Mouse (Mus musculus): Measurements from ENCODE around the gene Nnat.
"Not testable (repeated sequence)": the region's sequence is repeated elsewhere in the genome, so short reads cannot be mapped to it uniquely, and the experiment has no call there.

Nnat gene

DNA sequence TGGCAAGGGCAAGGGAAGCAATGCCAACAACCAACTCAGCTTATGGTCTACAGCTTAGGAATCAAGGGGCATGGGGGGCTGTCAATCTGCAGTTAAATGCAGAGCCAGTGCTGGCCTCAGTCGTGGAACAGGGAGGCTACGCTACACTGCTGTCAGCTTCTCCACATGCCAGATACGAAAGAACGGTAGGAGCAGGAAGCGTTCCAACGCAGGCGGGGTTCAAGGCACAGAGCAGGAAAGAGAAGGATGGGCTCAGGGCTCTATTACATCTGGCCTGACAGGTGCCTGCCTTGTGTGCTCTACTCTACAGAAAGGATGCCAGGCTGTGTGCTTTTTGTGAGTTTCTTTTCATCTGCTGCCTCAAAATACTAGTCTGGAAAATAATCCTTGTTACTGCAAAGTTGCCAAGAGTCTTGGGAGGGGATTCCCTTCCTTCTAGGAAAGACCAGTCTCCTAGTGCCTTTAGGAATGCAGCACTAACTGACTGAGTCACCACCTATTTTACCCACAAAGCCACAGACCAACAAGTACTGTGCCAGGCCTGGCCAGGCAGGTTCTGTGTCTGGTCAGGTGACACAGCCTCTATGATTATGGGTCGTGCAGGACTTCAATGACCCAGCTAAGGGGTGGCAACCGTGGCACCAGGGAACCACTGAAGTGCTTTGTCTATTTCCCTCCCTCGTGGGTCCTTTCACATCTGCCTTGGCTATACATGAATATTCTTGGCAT is 7.6 kb upstream of the Nnat start:
- DNase-seq: no peak

DNA sequence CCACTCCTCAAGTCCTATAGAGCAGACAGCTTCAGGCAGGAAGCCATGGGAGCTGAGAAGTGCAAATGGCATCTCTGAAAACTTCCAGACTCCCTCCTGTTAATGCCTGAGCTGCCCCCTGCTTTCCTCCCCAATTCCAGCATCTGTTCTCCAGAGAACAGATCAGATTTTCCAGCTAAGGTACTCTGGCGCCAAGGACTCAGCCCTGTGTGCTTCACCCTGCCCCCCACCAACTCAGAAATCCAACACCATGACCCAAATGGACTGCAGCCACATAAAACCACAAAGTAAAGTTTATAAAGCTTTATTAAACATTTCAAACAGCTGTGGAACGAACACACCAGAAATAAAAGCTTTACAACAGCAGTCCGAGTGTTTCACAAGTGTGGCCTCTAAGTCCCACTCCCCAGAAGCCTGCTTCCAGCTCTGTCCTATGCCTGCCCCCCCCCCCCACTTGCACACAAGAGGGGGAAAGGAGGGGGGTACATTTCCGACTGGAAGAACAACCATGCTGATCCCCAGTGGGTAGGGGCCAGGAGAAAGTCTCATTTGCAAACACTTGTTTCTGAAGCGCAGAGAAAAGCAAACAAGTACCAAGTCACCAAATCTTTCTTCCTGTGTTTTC is 3.7 kb upstream of the Nnat start:
- DNase-seq: no peak

DNA sequence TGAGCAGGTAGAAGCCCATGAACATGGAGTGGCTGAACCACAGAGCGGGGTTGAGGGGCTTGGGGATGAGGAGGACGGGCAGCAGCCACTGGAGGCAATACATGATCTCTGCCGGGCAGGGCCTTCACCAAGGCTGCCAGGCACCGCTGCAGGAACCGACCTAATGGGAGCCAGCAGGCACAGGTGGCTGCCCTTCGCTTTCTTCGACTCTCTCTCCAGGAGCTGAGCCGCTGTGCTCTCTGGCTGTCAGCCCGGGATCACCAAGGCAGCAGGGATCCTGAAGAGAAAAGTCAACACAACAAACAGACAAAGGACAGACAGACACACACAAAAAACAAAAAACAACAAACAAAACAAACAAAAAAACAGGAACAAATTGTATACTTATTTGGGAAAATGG is 1.8 kb upstream of the Nnat start:
- no peak for DNase-seq

DNA sequence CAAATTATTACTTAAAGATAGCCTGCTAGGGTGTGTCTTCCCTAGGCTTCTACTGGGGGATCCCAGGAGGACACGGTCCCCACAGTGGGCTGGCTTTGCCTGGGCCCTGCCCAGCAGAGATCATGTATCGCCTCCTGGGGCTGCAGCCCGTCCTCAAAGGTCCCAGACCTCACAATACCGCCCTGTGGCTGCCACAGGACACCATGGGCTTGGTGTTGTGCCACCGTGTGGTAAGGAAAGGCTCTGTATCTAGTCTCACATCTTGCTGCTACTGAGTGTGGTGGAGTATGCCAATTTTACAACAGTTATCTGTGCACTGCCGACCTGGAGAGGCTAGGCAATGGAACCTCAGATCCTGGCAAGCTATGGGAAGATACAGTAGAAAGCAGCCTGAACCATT is 1.4 kb upstream of the Nnat start:
- DNase-seq: no peak

DNA sequence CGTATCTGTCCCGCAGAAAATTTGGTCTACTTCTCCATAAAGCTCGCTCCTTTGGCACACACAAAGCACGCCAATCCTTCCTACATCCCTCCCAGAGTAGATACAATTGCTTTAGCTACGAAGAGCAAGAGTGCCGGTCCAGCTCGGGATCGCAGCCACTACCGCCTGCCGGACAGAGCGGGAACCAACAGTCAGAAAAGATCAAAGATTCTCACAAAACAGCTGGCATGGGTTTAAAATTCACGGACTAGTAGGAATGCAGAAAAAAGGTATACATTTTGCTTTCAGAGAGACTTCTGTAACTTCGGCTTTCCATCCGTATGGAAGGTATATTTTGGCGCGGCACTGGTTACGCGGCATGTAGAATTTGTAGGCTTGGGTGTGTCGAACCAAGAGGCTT is 438 bp upstream of the Nnat start:
- DNase-seq: no peak

DNA sequence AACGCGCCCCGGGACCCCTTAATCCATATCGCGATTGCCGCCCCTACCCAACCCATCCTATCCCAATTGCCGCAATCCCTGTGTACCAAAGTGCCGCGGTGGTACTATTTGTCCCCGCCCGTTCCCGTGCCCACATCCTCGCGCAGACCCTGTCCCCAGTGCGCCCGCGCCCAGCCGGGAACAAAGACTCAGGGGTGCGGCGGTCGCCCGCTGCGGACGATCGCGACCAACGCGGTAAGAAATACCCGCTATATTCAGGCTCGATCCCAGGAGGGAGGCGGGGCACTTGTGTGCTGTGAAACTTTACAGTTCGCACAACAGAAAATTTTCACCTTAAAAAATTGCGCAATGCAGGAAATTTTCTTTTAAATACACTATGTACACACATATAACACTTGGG is 424 bp downstream of the Nnat start:
- no peak for DNase-seq

DNA sequence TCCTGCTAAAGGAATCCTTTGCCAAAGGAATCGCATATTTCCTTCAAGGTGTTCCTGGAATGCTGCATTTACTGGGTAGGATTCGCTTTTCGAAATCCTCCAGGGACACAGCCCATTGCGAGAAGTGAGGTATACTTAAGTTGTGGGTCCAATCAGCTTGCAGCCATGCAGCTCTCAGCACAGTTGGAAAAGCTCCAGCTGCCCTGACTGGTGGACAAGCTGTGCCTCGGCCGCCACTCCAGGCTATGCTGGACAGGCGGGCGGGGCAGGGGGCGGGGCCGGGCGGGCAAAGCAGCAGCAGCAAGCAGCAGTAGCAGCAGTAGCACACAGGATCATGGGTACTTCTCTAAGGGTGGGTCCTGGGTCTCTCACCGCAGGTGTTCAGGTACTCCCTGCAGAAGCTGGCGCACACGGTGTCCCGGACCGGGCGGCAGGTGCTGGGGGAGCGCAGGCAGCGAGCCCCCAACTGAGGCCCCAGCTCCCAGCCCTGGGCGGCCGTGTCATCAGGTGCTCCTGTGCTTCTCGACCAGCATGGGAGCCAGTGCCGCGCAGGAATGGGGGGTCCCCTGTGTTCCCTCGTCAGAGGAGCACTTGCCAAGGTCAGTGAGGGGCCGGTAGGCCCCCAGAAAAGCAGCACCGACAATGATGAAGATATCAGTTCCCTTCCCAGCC is 1.4 kb downstream of the Nnat start:
- peak; percentile 67 for DNase-seq

DNA sequence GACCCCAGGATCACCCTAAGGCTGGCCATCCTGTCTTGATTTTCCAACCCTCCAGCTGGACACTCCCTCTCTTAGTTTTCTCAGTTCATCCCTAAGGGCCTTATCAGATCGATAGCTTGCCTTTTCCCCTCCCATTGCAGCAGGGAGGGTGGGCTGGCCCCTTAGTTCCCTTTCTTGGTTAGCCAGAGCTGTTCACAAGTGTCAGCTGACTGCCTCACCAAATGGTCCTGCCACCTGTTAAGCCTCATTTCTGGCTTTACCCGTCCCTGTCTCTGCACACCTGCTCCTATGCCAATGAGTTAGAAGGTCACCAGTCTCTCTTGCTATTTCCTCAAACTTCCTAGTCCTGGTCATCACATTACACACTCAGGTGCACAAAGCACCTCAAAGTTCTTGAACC is 3.2 kb downstream of the Nnat start:
- no peak for DNase-seq

DNA sequence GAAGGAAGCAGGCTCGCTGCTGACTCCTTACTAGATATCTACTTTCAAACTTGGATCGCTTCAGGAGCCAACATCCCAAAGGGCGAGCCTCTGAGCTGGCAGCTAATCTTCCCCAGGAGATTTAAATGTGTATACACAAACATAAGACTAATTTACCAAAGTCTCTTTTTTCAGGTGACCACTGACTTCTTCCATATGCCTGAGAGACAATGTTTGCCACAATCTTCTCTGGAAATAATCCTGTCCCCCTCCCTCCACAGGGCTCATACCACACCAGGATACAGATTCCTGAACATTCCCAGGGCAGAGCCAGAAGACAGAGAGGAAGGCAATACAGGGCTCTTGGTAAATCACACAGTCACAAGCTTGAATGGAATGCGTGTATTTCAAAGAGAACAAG is 4.8 kb downstream of the Nnat start:
- DNase-seq: no peak

DNA sequence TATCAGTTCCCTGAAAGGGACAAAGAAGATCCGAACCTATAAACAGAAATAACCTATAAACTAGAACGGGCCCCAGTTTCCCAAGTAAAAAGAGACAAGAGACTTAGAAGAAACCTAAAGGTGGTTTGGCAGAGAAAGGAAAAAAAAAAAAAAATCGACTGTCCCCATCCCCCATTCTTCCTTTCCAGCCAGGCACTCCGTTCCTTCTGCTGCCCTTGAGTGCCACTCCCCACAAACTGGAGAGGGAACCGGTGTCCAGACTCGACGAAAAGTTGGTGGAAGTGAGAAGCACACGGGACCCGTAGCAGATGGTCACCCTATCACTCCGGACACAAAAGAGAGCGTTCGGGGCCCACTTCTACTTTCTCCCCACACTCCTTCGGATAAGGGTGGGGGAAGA is 5.6 kb downstream of the Nnat start:
- no peak for DNase-seq

DNA sequence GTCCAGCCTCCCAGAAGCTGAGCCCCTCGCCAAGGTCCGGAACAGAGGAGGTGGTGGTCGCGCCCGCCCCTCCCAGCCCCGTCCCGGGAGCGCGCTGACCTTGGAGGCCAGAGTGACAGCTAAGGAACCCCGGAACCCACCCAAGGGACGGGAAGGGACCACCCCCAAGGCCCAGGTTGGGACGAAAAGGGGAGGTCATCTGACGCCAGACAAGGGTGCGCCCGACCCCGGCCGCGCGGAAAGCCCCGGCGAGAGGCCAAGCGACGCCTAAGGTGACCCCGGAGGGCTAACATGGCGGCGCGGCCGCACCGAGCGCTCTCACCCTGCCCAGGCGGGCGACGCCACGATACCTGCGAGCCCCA is 6.0 kb downstream of the Nnat start:
- DNase-seq: no peak

DNA sequence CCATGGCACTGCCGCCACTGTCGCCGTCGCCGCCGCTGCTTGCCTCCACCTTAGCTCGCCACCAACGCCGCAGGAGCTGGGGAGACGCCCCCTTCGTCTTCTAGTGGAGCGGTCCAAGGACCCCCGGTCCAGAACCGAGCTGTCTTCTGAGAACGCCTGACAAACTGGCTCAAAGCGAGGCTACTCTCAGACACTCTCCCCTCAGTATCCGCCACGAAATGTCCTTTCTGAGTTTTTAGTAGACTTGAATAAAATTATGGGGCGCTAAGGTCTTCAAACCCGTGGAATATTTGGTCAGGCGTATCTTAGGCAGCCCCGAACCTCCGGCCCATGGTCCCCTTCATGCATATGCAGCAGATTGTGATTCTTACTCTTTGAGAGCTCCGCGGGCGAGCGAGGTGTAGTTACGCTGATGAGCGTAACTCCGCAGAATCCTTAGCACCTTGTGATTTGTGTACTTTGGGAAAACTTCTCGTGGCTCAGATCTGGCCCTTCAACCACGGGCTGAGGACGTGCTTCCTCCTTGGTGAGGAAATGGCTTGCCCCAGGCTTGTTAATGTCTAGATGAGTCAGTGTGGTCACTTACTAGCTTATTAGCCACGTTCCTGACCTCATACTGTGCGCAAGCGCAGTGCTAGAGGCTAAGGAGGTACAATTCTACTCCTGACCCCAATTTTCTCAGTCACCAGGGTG is 6.5 kb downstream of the Nnat start:
- DNase-seq: peak; percentile 85

DNA sequence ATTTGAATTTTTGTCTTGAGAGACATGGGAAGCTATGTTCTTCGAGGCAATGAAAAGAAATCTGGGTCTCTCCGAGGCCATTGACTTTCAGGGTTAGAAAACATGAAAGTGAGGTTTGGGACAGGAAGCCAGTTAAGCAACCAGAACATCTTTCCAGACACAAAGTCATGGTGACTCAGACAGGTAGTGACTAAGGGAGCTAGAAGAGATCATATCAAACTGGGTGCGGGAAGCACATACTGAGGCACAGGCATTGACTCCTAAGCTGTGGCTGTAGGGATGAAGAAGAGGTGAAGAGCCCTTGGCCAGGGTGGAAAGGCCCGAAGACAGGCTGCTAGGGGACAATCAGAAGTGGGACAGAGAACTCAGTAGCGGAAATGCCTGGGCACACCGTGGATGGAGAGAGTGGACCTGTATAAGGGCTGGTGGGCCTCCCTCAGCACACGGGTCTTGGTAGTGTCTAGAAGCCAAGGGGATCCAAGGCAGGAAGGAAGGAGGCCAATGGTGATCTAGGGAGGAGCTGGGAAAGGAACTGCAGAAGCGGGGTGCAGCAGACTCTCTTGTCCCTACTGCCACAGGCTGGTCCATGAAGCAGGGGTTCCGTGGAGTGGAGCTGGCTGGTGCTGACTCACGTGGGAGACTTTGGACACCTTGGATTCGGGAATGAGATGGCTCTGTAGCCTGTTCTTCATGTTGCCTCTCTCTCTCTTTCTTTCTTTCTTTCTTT is 7.5 kb downstream of the Nnat start:
- no peak for DNase-seq

DNA sequence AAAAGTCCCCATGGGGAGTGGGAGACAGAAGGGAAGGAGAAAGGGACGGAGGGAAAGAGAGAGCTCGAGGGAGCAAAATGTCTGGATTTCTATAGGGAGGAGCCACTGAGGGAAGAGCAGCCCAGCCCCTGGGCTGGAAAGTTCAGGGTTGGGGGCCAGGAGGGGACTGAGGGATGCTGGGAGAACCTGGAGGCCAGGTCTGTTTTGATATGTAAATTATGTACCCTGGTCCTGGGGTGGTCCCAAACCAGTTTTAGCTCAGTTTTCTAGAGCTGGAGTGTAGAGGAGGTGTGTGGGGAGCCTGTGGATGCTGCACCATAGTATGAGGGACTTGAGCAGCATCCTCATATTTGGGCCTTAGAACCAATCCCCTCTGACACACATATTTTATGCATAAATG is 9.0 kb downstream of the Nnat start:
- no peak for DNase-seq

DNA sequence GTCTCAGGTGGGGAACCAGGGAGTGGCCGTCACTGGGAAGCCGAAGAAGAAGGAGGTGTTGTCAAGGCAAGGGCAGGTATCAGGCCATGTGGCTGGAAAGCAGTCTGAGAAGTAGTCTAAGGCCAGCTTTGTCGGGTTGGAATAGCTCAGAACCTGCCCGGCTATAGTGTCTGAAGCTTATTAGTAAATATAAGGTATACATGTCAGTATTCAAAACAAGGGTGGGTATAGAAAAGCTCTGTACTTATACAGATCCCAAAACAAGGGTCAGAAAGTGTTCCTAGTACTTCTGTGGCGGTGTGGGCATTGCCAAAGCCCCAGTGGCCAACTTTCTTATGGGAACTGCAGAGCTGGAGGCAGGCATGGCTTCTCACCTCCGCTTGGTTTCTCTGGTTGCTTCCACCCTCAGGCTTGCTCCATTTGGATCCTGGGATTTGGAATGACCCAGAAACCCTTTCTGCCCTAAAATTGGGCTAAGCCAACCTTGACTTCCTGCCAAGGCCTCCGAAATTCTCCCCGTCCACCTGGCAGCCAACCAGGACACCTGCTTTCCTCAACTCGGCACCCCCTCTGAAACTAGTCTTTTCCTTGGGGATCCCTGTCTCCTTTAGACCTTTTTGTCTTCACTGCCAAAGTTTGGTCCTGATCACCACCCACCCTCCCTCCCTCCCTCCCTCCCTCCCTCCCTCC is 10.1 kb downstream of the Nnat start:
- no peak for DNase-seq

DNA sequence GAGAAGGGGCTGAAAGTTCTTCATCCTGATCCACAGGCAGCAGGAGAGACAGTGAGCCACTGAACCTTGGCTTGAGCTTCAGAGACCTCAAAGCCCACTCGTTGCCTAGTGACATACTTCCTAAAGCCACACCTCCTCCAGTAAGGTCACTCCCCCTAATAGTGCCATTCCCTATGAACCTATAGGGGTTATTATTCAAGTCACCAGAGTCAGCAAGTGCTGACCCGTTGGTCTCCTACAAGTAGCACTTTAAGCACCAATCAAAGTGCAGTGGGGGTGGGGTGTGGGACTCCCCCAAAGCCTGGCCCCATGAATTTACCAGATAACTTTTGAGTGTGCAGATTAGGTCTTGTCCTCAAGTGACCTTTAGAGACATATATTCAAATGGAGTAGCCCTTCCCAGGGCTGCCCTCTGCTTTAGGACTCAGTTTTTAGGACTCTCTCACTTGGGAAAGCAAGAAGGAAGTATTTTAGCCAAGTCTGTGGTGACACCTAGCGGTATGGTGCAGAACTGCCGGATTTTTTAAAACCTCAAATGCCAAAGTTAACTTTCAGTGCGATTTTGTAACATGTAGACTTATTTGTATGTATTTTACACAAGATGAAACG is 11.4 kb downstream of the Nnat start, which contains the start of gene Blcap:
Blcap (minus strand) TSS at position 51 of the 609 bp plus-strand sequence.
- peak; percentile 25 for DNase-seq

DNA sequence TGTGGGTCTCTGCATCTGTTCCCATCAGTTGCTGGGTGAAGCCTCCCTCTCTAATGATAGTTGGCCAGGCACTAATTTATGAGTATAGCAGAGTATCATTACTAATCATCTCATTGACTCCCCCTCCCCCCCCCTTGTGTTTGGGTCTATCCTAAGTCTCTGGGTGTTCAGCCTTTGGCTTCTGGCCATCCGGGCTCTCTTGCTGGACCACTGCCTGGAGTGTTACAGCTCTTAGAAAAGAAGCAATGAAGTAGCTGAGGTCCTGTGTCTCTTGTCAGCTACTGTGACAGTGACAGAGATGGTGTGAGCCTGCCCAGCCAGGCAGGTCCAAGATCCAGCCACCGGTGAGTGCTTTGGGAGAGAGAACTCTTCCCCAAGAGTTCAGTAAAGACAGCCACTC is 12.9 kb downstream of the Nnat start:
- DNase-seq: no peak

DNA sequence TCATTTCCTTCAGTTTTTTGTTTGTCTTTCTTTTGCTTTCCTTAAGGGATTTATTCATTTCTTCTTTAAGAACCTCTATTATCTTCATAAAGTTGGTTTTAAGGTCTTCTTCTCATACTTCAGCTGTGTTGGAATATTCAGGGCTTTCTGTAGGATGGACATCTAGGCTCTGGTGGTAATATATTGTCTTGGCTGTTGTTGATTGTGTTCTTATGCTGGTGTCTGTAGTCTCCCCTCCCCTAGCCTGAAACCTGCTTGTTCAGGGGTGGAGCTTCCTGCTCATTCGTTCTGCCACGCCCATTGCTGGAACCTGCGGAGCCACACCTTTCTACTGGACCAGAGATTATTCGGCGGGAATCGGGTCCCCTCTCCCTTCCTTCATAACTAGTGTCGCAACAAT is 25.5 kb downstream of the Nnat start:
- DNase-seq: not testable (repeated sequence)

DNA sequence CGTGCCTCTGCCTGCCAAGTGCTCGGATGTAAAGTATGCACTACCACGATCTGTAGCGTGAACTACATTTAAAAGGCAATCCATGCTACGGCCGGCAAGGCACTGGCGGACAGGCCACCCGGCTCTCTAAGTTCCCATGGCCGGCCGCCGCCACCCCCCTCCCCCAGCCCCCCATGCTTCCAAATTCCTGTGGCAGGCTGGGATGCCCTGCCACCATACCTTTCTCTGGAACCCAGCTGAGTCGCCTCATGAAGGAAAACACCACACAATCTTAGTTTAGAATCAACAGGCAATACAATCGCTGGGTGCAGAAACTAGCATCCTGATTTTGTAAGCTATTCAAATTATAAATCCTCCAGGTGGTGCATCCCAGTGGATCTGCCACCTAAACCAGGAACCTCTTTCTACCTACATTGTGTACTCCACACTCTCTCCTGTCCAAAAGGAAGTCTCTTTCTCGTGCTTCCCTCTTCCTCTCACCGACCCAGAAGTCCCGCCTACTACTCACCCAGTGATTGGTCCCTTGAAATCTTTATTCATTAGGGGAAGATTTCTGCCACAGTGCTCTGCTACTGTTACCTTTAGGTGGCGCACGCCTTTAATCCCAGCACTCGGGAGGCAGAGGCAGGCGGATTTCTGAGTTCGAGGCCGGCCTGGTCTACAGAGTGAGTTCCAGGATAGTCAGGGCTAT is 37.1 kb downstream of the Nnat start:
- DNase-seq: peak; percentile 16

DNA sequence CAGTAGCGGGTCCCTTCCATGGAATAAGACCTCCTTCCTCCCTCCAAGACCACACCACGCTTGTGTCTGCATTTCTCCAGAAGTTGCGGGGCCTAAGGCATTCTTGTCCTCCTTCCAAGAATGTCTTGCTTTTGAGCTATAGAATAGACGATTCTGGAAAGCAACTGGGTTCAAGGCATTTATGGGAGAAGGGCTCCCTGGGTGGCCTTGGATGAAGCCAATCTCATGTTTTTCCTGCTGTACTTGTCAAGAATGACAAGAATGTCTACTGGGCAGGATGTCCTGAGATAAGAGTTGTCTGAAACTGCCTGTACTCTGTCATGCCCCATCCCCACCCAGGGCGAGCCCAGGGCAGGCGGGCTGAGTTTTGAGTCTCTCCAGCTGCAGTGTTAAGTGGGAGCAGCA is 41.6 kb downstream of the Nnat start:
- peak; percentile 29 for DNase-seq

DNA sequence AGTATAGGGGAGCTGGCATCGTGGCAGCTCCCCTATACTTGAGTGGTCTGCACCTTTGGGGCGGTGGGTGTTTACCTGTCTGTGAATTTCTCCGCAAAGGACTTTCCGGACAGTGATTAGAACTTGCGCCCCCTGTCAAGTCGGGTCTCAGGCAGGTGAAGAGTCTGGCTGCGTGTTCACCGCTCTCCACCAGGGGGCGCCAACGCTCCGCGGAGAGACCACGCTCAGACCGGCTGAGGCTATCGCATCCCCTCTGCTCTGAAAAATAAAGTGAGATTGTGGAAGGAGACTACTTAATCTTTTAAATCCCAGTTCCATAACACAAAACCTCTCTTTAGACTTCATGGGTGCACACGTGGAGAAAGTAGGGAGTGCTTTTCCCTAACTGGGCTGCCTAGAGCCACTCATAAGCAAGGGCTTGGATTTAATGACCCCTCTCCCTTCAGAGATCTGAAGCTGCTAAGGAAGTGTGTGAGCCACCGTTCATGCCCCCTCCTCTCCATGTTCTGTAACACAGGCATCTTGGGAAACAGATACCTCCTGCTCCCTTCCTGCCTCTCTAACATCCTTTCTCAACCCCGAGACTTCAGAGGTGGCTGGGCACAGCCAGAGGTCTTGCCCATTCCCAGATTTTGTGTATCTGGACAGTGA is 45.3 kb downstream of the Nnat start:
- peak; percentile 78 for DNase-seq
